In the genomic region with DNA sequence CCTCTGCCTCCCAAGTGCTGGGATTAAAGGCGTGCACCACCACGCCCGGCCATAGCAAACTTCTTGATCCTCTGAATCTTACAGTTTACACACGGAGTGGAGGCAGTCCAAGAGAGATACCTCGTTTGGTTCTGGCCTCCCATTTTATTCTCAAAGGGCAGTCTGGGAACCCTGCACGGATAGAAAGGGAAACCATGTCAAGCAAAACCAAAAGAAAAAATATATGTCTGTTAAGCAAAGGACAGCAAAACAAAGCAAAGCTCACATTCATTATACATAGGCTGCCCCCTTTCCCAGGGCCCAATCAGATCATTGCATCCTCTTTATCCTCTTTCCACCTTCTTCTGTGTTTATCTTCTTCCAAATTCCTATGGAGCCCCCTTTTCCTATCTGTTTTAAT, we compare ENCODE assay signal across 8 mouse cellular contexts. TPM values are rescaled to one million over a fixed set of nuclear protein-coding genes. Genes with fewer than 3 reads are reported as not detected.
DNase-seq lines count a peak whose midpoint lies in the region; ATAC-seq and TF ChIP-seq lines count a peak whose summit lies in the region.

No protein-coding gene starts in this region.

- no peak overlapping the region for H3K4me3 ChIP-seq in hindbrain, embryonic 14.5 days (replicated peaks; ENCODE audit: low read length)
- no peak overlapping the region for H3K4me3 ChIP-seq in hindbrain, embryonic 13.5 days
- H3K4me3 ChIP-seq in thymus, adult 2 months (ENCODE audit: control insufficient read depth, insufficient read depth, low read length) = no peak overlapping the region
- H3K4me3 ChIP-seq in midbrain, postnatal 0 days (ENCODE audit: low read depth, low read length) = no peak overlapping the region

- no peaks in the 10 kb centered on the region for H3K4me1 ChIP-seq in hindbrain, embryonic 14.5 days (replicated peaks; ENCODE audit: control insufficient read depth, insufficient read depth, low read length)
- no peaks in the 10 kb centered on the region; the same call in 1 of the 2 replicates for H3K4me1 ChIP-seq in hindbrain, embryonic 13.5 days (replicated peaks)
- no peaks in the 10 kb centered on the region for H3K4me1 ChIP-seq in thymus, adult 2 months (replicated peaks; ENCODE audit: control insufficient read depth, insufficient read depth, low read length)
- H3K4me1 ChIP-seq in midbrain, postnatal 0 days (ENCODE audit: insufficient read depth, low read length) = no peaks in the 10 kb centered on the region

- no peak for TF ChIP-seq CTCF in thymus, adult 2 months (IDR thresholded peaks at IDR 0.05; ENCODE audit: borderline replicate concordance, control insufficient read depth, extremely low read depth, insufficient read depth, low read length, poor library complexity)
- TF ChIP-seq CTCF in midbrain, postnatal 0 days (IDR thresholded peaks at IDR 0.05) = no peak

- no peaks in the 10 kb centered on the region for H3K27me3 ChIP-seq in hindbrain, embryonic 14.5 days (ENCODE audit: control insufficient read depth, insufficient read depth, low read length)
- no peaks in the 10 kb centered on the region for H3K27me3 ChIP-seq in hindbrain, embryonic 13.5 days
- no peaks in the 10 kb centered on the region for H3K27me3 ChIP-seq in thymus, adult 2 months (ENCODE audit: control insufficient read depth, insufficient read depth, low read length)
- H3K27me3 ChIP-seq in midbrain, postnatal 0 days (ENCODE audit: insufficient read depth, low read length) = no peaks in the 10 kb centered on the region

- no peaks in the 10 kb centered on the region for H3K9me3 ChIP-seq in hindbrain, embryonic 14.5 days (ENCODE audit: control insufficient read depth, low read length)
- H3K9me3 ChIP-seq in hindbrain, embryonic 13.5 days = no peaks in the 10 kb centered on the region
- H3K9me3 ChIP-seq in midbrain, postnatal 0 days (ENCODE audit: low read length) = no peaks in the 10 kb centered on the region

- TF ChIP-seq POLR2A in thymus, adult 2 months (IDR thresholded peaks at IDR 0.05; ENCODE audit: control insufficient read depth, extremely low read depth, insufficient read depth, low read length, poor library complexity) = no peak

- H3K36me3 ChIP-seq in hindbrain, embryonic 14.5 days (replicated peaks; ENCODE audit: control insufficient read depth, insufficient read depth) = no peaks in the 10 kb centered on the region
- no peaks in the 10 kb centered on the region for H3K36me3 ChIP-seq in hindbrain, embryonic 13.5 days
- no peaks in the 10 kb centered on the region for H3K36me3 ChIP-seq in thymus, adult 2 months (ENCODE audit: control insufficient read depth, insufficient read depth, low read length)
- no peaks in the 10 kb centered on the region for H3K36me3 ChIP-seq in midbrain, postnatal 0 days (ENCODE audit: insufficient read depth, low read length)

- no peak overlapping the region for H3K9ac ChIP-seq in hindbrain, embryonic 14.5 days
- no peak overlapping the region for H3K9ac ChIP-seq in hindbrain, embryonic 13.5 days
- no peak overlapping the region for H3K9ac ChIP-seq in midbrain, postnatal 0 days (replicated peaks; ENCODE audit: low read length, poor library complexity, severe bottlenecking)

- WGBS in hindbrain, embryonic 14.5 days = 85% methylated on average over 6 of the region's 6 CpGs
- 85% methylated on average over 6 of the region's 6 CpGs for WGBS in hindbrain, embryonic 13.5 days
- 90% methylated on average over 6 of the region's 6 CpGs for WGBS in thymus, adult 2 months
- WGBS in midbrain, postnatal 0 days = 78% methylated on average over 6 of the region's 6 CpGs

- peak; percentile 49 for DNase-seq in hindbrain, embryonic 14.5 days (ENCODE audit: low spot score)
- peak; percentile 5 for DNase-seq in thymus, adult 2 months
- no peak for DNase-seq in thymus, adult 18-20 months
- peak; percentile 21 for DNase-seq in c-Kit-positive CD71-positive TER-119-negative erythroid progenitor cells, embryonic 14.5 days (ENCODE audit: low read depth)
- peak; percentile 14 for DNase-seq in yolk sac, embryonic 10.5 days (ENCODE audit: low spot score)
- no peak for DNase-seq in lung, postnatal 10 days
- no peak for DNase-seq in midbrain, postnatal 0 days (ENCODE audit: low spot score)

- ATAC-seq in hindbrain, embryonic 14.5 days (ENCODE audit: low FRiP score) = no peak
- ATAC-seq in hindbrain, embryonic 13.5 days (ENCODE audit: low FRiP score) = no peak
- no peak for ATAC-seq in midbrain, postnatal 0 days (ENCODE audit: low FRiP score)

- no peak overlapping the region for H3K27ac ChIP-seq in hindbrain, embryonic 14.5 days
- no peak overlapping the region for H3K27ac ChIP-seq in hindbrain, embryonic 13.5 days
- H3K27ac ChIP-seq in thymus, adult 2 months (ENCODE audit: control insufficient read depth, insufficient read depth, low read length) = no peak overlapping the region
- no peak overlapping the region for H3K27ac ChIP-seq in midbrain, postnatal 0 days (ENCODE audit: low read depth, low read length)

- no peak overlapping the region for H3K4me2 ChIP-seq in hindbrain, embryonic 14.5 days (replicated peaks)
- H3K4me2 ChIP-seq in hindbrain, embryonic 13.5 days = no peak overlapping the region
- H3K4me2 ChIP-seq in midbrain, postnatal 0 days (ENCODE audit: low read depth, low read length, poor library complexity, severe bottlenecking) = no peak overlapping the region

RNA-seq across cellular contexts. Expression of a gene that starts 27.6 kb away (rescaled TPM):
- 179 and 220 TPM in 2 replicates for polyA plus RNA-seq in hindbrain, embryonic 14.5 days (2014; fragmentation: Nextera tagmentation; extraction: Ambion mirVana)
- polyA plus RNA-seq in hindbrain, embryonic 13.5 days (2015; fragmentation: Nextera tagmentation; extraction: Ambion mirVana) = 199 and 210 TPM in 2 replicates
- polyA plus RNA-seq in thymus, adult 2 months (2012; rRNA removed) = 34.6 and 45.2 TPM in 2 replicates
- 87.1 and 89.2 TPM in 2 replicates for total RNA-seq in midbrain, postnatal 0 days (2014; rRNA removed)
- 204 and 212 TPM in 2 replicates for polyA plus RNA-seq in midbrain, postnatal 0 days (2015; fragmentation: Nextera tagmentation; extraction: Ambion mirVana)

RNA-seq across cellular contexts. Expression of a gene that starts 27.7 kb away (rescaled TPM):
- 15.7 and 18.5 TPM in 2 replicates for polyA plus RNA-seq in hindbrain, embryonic 14.5 days (2014; fragmentation: Nextera tagmentation; extraction: Ambion mirVana)
- 9.9 and 13.5 TPM in 2 replicates for polyA plus RNA-seq in hindbrain, embryonic 13.5 days (2015; fragmentation: Nextera tagmentation; extraction: Ambion mirVana)
- polyA plus RNA-seq in thymus, adult 2 months (2012; rRNA removed) = 2.4 and 2.7 TPM in 2 replicates
- 18.1 and 23.6 TPM in 2 replicates for total RNA-seq in midbrain, postnatal 0 days (2014; rRNA removed)
- 9.8 and 11.7 TPM in 2 replicates for polyA plus RNA-seq in midbrain, postnatal 0 days (2015; fragmentation: Nextera tagmentation; extraction: Ambion mirVana)

Comparison
In these comparisons a context has a peak if more than half of its experiments do, and no peak if none do; other contexts are left out.
1. DNase-seq: peak in hindbrain, embryonic 14.5 days (single experiment), thymus, adult 2 months (single experiment), c-Kit-positive CD71-positive TER-119-negative erythroid progenitor cells, embryonic 14.5 days (single experiment) and yolk sac, embryonic 10.5 days (single experiment); none in thymus, adult 18-20 months (0 of 2), lung, postnatal 10 days (single experiment) and midbrain, postnatal 0 days (single experiment).